Mouse (Mus musculus): Measurements from ENCODE around the gene Olfr765.
"Not testable (repeated sequence)": the region's sequence is repeated elsewhere in the genome, so short reads cannot be mapped to it uniquely, and the experiment has no call there.

The Olfr765 gene

DNA sequence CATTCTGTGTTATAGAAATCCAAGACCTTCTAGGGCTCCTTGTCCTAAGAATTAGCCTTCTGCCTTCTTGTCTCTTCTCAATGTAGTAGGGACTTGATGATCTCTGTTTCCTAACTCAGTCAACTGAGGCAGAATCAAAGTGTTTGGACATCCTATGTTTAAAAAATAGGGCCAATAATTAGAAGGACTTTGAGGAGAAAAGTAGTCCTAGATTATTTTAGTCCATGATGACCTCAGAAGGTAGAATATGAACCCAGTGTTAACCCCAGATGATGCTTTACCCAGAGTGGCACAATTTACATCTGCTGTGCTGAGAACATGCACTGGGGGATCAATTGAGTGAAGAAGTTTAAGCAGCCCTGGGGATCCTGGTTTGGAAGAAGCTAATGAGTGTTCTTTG is at the start of gene Olfr765:
Gene Olfr765 (minus strand): TSS at position 101 of the 400 bp plus-strand sequence.
- DNase-seq (ENCODE audit: low spot score), result not testable (repeated sequence)

- DNase-seq (ENCODE audit: low spot score), result no peak
These were observed 49.5 kb upstream of the Olfr765 start, which contains the start of gene Olfr768 for GRCm38 (mm10) chr10:129099275-129099674. Gene Olfr768, minus strand, starts transcription at chr10:129099375.

DNA sequence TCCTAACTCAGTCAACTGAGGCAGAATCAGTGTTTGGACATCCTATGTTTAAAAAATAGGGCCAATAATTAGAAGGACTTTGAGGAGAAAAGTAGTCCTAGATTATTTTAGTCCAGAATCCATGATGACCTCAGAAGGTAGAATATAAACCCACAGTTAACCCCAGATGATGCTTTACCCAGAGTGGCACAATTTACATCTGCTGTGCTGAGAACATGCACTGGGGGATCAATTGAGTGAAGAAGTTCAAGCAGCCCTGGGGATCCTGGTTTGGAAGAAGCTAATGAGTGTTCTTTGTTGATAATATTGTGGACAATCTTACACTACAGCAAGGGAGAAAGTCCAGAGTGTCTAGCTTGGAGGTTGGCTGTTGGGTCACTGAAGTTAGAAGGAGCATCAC is 33.0 kb upstream of the Olfr765 start, which contains the start of gene Olfr767:
Gene Olfr767 (minus strand): TSS at position 101 of the 400 bp plus-strand sequence.
- not testable (repeated sequence) for DNase-seq (ENCODE audit: low spot score)

GRCm38 (mm10) chr10:129068877-129069276 is 19.1 kb upstream of the Olfr765 start, which contains the start of gene Olfr766-ps1:
Gene Olfr766-ps1, minus strand, starts transcription at chr10:129068977.
- no peak for DNase-seq (ENCODE audit: low spot score)

DNA sequence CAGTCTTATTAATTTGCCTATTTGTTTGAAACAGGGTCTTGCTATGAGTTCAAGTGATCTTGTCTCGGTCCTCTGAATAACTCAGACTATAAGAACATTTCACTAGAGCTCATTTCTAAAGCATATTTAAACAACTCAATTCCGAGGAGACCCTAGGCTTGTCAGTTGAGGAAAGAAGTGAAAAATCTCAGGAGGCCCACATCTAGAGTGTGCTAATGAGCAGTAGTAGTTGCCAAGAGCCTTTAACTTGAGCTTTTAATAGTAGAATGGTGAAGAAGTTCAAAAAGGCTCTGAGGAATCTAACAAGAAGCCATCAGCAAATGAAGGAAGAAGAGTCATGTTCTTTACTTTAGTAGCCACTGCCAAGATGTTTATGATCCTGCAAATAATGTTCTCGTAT is 10.0 kb downstream of the Olfr765 start, which contains the start of gene Olfr764-ps1:
Gene Olfr764-ps1 (minus strand): TSS at position 101 of the 400 bp plus-strand sequence.
- no peak for DNase-seq (ENCODE audit: low spot score)

GRCm38 (mm10) chr10:129028343-129028742 is 21.5 kb downstream of the Olfr765 start:
- DNase-seq (ENCODE audit: low spot score), result no peak

DNA sequence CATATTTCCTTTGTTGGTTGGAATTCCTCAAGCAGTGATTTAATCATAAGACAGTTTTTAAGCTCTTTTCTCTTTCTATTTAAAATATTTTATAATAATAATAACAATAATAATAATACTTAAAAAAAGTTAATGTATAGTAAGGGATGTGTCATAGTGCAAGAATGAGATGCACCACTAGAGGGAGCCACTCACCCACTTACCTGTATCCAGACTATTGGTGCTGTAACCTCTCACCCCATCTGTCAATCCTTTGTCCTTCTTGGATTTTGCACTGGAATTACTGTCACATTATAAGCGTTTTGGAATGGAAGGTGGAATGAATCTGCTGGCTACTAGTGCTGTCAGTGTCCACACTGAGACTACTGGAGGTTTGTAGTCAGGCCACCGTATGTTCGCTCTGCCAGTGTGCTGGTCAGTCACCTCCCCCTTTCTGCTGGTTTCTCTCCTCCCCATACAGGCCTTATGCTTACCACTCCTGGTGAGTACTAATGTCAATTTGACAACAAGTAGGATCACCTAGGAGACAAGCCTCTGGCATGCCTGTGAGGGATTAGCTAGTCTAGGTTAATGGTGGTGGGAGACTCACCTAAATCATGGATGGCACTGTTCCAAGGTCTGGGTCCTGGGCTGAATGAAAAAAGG is 23.7 kb downstream of the Olfr765 start:
- DNase-seq (ENCODE audit: low spot score), result peak; percentile 35

DNA sequence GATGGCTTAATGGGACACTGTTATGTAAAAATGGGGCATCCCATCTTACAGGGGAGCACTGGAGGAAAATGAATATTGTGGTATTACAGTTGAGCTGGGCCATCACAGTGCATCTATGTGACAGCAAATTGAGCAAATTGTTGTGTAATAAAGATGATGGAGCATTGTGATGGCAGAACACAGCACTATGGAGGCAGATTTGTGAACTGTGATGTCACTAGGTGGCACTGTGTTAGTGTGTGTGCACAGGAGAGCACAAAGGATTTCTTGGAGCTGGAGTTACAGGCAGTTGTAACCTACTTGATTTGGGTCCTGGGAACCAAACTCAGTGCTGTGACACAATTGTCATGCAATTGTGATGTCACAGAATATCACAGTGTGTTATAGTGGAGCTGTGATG is 26.5 kb downstream of the Olfr765 start:
- no peak for DNase-seq (ENCODE audit: low spot score)

- DNase-seq (ENCODE audit: low spot score), result no peak
These were observed 35.3 kb downstream of the Olfr765 start for GRCm38 (mm10) chr10:129014477-129014876.

DNA sequence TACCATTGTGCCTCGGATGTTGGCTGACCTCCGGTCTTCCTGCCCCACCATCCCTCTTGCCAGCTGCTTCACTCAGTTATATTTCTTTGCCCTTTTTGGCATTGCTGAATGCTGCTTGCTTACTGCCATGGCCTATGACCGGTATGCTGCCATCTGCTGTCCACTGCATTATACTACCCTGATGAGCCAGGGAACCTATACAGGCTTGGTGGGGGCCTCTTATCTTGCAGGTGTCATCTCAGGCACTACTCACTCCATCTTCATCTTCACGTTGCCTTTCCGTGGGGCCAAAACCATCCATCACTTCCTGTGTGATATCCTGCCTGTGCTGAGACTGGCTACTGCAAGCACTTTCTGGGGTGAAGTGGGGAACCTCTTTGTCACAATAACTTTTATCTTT is 38.3 kb downstream of the Olfr765 start:
- not testable (repeated sequence) for DNase-seq (ENCODE audit: low spot score)

- DNase-seq (ENCODE audit: low spot score), result no peak
These were observed 39.4 kb downstream of the Olfr765 start, which contains the start of gene Olfr763 for GRCm38 (mm10) chr10:129010288-129010841. Gene Olfr763, plus strand, starts transcription at chr10:129010791.

DNA sequence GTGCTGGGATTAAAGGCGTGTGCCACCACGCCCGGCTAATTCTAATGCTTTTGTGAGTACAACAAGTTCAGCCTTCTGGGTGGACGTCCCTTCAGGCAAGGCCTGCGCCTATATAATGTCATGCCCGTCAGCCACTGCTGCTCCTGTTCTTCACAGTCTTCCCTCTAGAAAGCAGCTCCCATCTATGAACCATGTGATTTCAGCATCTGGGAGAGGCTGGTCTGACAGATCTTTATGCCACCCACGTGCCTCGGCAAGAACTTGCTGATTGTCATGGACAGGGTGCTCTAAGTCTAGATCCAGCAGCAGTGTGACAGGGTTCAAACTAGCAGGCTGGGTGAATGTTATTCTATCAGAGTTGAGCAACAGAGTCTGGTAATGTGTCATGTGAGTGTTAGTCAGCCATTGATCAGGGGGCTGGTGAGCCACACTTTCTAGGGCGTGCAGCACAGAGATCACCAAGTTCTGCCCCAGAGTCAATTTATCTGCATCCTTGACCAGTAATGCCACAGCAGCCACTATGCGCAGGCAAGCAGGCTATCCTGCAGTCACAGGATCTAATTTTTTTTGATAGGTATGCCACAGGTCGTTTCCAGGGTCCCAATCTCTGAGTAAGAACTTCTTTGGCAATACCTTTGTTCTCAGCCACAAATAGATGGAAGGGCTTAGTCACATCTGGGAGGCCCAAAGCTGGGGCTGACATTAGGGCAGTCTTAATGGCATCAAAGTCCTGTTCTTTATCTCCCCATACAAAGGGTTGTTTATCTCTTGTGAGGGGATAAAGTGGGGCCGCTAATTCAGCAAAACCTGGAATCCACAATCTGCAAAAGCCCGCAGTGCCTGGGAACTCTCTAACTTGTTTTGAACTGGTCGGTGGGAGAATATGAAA is 45.5 kb downstream of the Olfr765 start:
- DNase-seq (ENCODE audit: low spot score), result no peak

GRCm38 (mm10) chr10:128996523-128997040 is 53.2 kb downstream of the Olfr765 start:
- no peak for DNase-seq (ENCODE audit: low spot score)

DNA sequence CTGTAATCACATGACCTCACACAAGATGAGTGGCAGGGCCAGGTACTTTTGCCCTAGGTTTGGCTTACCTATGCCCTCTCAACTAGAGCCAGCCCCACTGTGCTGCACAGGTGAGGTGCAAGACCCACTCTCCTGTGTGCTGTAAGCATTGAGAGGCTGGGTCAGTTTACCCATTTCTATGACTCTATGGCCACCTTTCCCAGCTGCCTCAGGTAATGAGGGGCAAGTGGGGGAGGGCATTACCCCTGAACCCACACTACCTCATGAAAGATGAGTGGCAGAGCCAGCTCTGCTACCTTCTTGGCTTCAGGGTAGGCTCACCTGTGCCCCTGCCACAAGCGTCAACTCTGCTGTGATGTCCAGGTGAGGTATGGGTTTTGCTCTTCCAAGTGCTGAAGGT is 54.0 kb downstream of the Olfr765 start:
- DNase-seq (ENCODE audit: low spot score), result no peak

All from layer of hippocampus, adult 11-12 months (tissue).